Mouse (Mus musculus) embryonic fibroblast, embryonic 13.5 days (primary cell): ENCODE results near the gene Rhpn2. TPM values are rescaled to one million over a fixed set of nuclear protein-coding genes. Genes with fewer than 3 reads are reported as not detected.

Experiments used
- H3K27ac ChIP-seq: 2 replicates; pipeline ENCODE4 v1.5.1; 2012; ENCODE audit warnings: low read length, control low read depth, inconsistent platforms; ENCODE audit not compliant: insufficient read depth
- H3K4me1 ChIP-seq: 2 replicates; pipeline ENCODE4 v1.6.1; 2011; ENCODE audit warnings: low read length; ENCODE audit not compliant: control insufficient read depth, insufficient read depth
- H3K4me3 ChIP-seq: 2 replicates; pipeline ENCODE4 v1.5.1; 2011; ENCODE audit warnings: mild to moderate bottlenecking, control low read depth, low read length; ENCODE audit not compliant: insufficient read depth
- CTCF ChIP-seq: IDR thresholded peaks from 2 replicates; pipeline ENCODE4 v1.5.1; 2011; ENCODE audit warnings: mild to moderate bottlenecking, control low read depth, low read length, moderate library complexity, borderline replicate concordance; ENCODE audit not compliant: insufficient read depth
- POLR2A ChIP-seq: IDR thresholded peaks from 2 replicates; pipeline ENCODE4 v1.6.1; 2011; ENCODE audit warnings: low read depth, mild to moderate bottlenecking, control low read depth, low read length, moderate library complexity
- polyA plus RNA-seq: library from polyadenylated mRNA; stranded (reverse); fragments of >200 nt; gene quantifications from 2 replicates; pipeline ENCODE4 v1.2.4, GENCODE M21; 2011; ENCODE audit warnings: low read depth; ENCODE audit not compliant: missing spikeins, insufficient read length

Rhpn2 gene
- polyA plus RNA-seq, 1 experiment: 0.39 TPM

GRCm38 (mm10) chr7:35344785-35345330, 10.9 kb downstream of the Rhpn2 start:
- no peak overlapping the region for H3K27ac ChIP-seq

DNA sequence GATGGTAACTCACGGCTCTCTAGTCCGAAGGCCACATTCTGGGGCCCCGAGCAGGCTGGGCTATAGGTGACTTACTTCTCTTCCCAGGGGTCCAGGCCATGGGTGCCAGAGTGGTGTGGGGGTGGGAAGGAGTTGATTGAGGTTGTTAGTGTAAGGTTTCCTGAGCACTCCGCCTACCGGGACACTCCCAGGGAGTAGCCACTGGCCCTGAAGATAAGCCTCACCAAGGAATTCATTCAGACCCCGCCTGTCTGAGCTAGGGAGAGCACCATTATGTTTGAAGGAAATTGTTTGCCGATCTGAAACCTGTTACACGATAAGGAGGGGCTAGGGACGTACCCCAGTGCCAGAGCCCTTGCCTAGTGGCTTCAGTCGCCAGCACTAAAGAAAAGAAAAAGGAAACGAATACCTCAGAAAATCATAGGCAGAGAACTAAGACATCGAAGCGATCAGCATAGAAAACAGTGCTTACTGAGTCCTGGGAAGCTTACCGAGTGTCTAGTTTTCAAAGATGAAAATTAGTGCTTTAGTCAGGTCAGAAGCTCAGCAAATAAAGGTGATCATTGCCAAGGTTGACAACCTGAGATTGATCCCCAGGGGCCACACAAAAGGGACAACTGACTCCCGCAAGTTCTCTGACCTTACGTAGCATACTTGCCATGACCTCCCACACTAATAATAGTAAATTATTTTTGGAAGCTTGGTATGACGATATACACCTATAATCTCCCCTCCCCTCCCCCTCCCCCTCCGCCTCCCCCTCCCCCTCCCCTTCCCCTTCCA, 14.1 kb downstream of the Rhpn2 start:
- TF ChIP-seq CTCF (no peak), POLR2A (no peak)
- Histone ChIP-seq H3K27ac (no peak overlapping the region), H3K4me1 (no peaks in the 10 kb centered on the region), H3K4me3 (no peak overlapping the region)

More at GRCm38 (mm10) chr7:35344785-35345330, 10.9 kb downstream of the Rhpn2 start:
- Histone ChIP-seq H3K4me1 (no peaks in the 10 kb centered on the region), H3K4me3 (no peak overlapping the region)
- TF ChIP-seq CTCF (no peak), POLR2A (no peak)

DNA sequence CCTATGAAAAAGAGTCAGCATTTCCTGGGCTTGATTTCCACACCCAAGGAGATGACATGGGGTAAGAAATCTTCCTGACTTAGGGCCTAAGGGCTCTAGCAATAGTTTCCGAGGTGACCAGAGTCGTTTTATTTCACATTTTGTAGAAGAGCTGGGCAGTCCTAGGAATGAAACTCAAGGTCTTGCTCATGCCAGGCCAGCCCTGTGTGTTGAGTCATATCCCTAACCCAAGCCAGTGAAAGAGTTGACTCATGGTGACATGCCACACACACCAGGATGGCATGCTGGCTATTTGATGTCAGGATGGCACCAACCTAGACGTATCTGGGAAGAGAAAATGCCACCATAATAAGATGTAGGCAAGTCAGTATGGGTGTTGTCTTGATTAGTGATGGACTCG, 15.1 kb downstream of the Rhpn2 start:
- Histone ChIP-seq H3K4me1 (no peaks in the 10 kb centered on the region), H3K4me3 (no peak overlapping the region), H3K27ac (no peak overlapping the region)
- TF ChIP-seq CTCF (no peak), POLR2A (no peak)

GRCm38 (mm10) chr7:35349886-35350684, 16.1 kb downstream of the Rhpn2 start:
- H3K4me3 ChIP-seq: no peak overlapping the region
- TF ChIP-seq POLR2A (no peak), CTCF (no peak)
- no peaks in the 10 kb centered on the region for H3K4me1 ChIP-seq
- H3K27ac ChIP-seq: no peak overlapping the region

- TF ChIP-seq POLR2A (no peak), CTCF (no peak)
- Histone ChIP-seq H3K4me1 (no peaks in the 10 kb centered on the region), H3K27ac (no peak overlapping the region), H3K4me3 (no peak overlapping the region)
Observed at GRCm38 (mm10) chr7:35351155-35351554, 17.2 kb downstream of the Rhpn2 start.

DNA sequence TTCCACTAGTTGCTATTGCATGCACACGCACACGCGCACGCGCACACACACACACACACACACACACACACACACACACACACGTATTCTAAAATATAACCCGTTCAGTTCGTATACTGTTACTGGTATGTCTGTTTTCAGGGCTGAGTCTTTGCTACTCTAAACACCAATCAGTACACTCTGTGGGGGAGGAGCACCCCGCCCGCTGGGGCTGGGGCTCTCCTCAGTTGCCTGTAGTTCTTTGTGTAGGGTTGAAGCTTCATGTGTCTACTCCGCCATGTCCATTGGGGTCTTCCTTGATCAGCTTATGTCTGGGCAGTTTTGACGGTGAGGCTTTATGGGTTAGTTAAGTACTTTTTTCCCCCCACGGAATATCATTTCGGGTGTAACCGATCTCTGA, 19.3 kb downstream of the Rhpn2 start:
- H3K27ac ChIP-seq: no peak overlapping the region
- no peak for TF ChIP-seq POLR2A
- TF ChIP-seq CTCF: no peak
- H3K4me1 ChIP-seq: no peaks in the 10 kb centered on the region
- no peak overlapping the region for H3K4me3 ChIP-seq

GRCm38 (mm10) chr7:35355303-35355872, 21.4 kb downstream of the Rhpn2 start:
- Histone ChIP-seq H3K4me3 (no peak overlapping the region), H3K4me1 (no peaks in the 10 kb centered on the region), H3K27ac (no peak overlapping the region)
- TF ChIP-seq CTCF (no peak), POLR2A (no peak)

DNA sequence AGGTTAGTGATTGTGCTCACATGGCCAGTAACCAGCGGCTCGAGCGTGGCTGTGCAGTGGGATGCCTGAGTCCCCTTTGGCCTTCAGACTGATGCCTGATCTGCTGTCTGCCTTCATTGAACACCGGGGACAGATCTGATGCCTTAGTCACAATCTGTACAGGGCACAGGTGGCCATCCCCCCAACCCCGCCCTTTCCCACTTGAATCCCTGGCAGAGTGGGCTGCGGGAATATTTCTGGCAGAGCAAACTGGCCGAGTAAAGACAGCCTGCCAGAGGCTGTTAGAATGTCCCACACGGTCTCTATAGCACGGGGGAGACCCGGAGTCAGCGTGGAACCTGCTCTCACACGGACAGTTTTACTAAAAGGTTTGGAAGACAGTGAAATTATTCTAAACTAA, 23.7 kb downstream of the Rhpn2 start:
- H3K4me1 ChIP-seq: no peaks in the 10 kb centered on the region
- no peak overlapping the region for H3K27ac ChIP-seq
- no peak overlapping the region for H3K4me3 ChIP-seq
- no peak for TF ChIP-seq POLR2A
- TF ChIP-seq CTCF: no peak

DNA sequence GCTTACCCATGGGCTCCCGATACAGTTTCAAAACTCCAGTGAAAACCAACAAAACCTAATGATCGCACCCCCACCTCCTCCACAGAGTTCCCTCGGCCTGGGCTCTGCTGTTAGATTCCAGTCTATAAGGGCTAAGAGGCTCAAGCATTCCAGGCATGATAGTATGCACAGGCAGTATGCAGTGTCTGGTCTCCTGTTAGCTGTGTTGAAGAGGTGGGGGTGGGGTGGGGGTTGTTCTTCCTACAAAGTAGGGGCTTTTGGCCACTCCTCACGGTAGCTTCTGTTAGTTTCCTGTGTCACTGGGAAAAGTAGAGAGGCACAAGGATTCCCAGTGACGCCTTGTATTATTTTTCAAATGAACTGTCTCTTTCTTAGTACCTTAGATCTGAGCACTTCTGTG, 28.3 kb downstream of the Rhpn2 start:
- Histone ChIP-seq H3K4me3 (no peak overlapping the region), H3K27ac (no peak overlapping the region), H3K4me1 (no peaks in the 10 kb centered on the region)
- TF ChIP-seq CTCF (no peak), POLR2A (no peak)
